Mouse (Mus musculus): ENCODE measurements at regions not wholly inside any gene's neighbourhood (a gene's known extent, or its start where the extent isn't known, plus 50 kb on each side); places are given as distances from the start of the nearest gene placed in this dataset.

- H3K9ac ChIP-seq (ENCODE audit: insufficient read depth, low read depth, low read length, poor library complexity, severe bottlenecking), result no peak overlapping the region
- H3K4me1 ChIP-seq (ENCODE audit: control insufficient read depth in 2 of 2, insufficient read depth in 2 of 2, low read length in 2 of 2, poor library complexity in 1 of 2), result no peaks in the 10 kb centered on the region
- DNase-seq (ENCODE audit: low read depth, low spot score), result no peak
- no peaks in the 10 kb centered on the region for H3K9me3 ChIP-seq (ENCODE audit: control insufficient read depth, insufficient read depth, low read depth, low read length)
- TF ChIP-seq MAFK (IDR thresholded peaks at IDR 0.05; ENCODE audit: insufficient read depth, low read depth, low read length) (no peak), ZC3H11A (IDR thresholded peaks at IDR 0.05; ENCODE audit: borderline replicate concordance, low read depth, low read length) (no peak), HCFC1 (IDR thresholded peaks at IDR 0.05; ENCODE audit: borderline replicate concordance, insufficient read depth, low read length) (no peak), ZNF384 (IDR thresholded peaks at IDR 0.05; ENCODE audit: low read depth, low read length) (no peak)
- in situ Hi-C loops (cut with MboI; ENCODE audit: low sequenced_read_pairs in 2 of 2, unreplicated experiment in 2 of 2), result no loop called here
- no peaks in the 10 kb centered on the region for H3K36me3 ChIP-seq (ENCODE audit: control insufficient read depth, insufficient read depth, low read length, poor library complexity, severe bottlenecking)
- no peak overlapping the region for H3K27ac ChIP-seq (ENCODE audit: insufficient read depth, low read depth, low read length, poor library complexity, severe bottlenecking)
- no peak overlapping the region for H3K4me3 ChIP-seq (ENCODE audit: insufficient read depth in 1 of 2, low read depth in 1 of 2, low read length in 2 of 2, poor library complexity in 1 of 2, severe bottlenecking in 1 of 2)
Observed at GRCm38 (mm10) chr13:46201029-46201599, 72.4 kb upstream of the Stmnd1 start.

GRCm38 (mm10) chr13:46193131-46193530 is 80.4 kb upstream of the Stmnd1 start:
- in situ Hi-C loops (cut with MboI; ENCODE audit: low sequenced_read_pairs in 2 of 2, unreplicated experiment in 2 of 2), result no loop called here
- TF ChIP-seq HCFC1 (IDR thresholded peaks at IDR 0.05; ENCODE audit: borderline replicate concordance, insufficient read depth, low read length), result no peak
- no peak for TF ChIP-seq ZC3H11A (IDR thresholded peaks at IDR 0.05; ENCODE audit: borderline replicate concordance, low read depth, low read length)
- no peak for TF ChIP-seq ZNF384 (IDR thresholded peaks at IDR 0.05; ENCODE audit: low read depth, low read length)
- no peak for TF ChIP-seq MAFK (IDR thresholded peaks at IDR 0.05; ENCODE audit: insufficient read depth, low read depth, low read length)

GRCm38 (mm10) chr13:46189726-46190125 is 83.8 kb upstream of the Stmnd1 start:
- no peaks in the 10 kb centered on the region for H3K4me1 ChIP-seq (ENCODE audit: control insufficient read depth in 2 of 2, insufficient read depth in 2 of 2, low read length in 2 of 2, poor library complexity in 1 of 2)
- TF ChIP-seq CHD2 (IDR thresholded peaks at IDR 0.05; ENCODE audit: low read depth, low read length) (no peak), ZNF384 (IDR thresholded peaks at IDR 0.05; ENCODE audit: low read depth, low read length) (no peak), MAFK (IDR thresholded peaks at IDR 0.05; ENCODE audit: insufficient read depth, low read depth, low read length) (no peak), HCFC1 (IDR thresholded peaks at IDR 0.05; ENCODE audit: borderline replicate concordance, insufficient read depth, low read length) (no peak), ZC3H11A (IDR thresholded peaks at IDR 0.05; ENCODE audit: borderline replicate concordance, low read depth, low read length) (no peak)
- no peaks in the 10 kb centered on the region for H3K36me3 ChIP-seq (ENCODE audit: control insufficient read depth, insufficient read depth, low read length, poor library complexity, severe bottlenecking)
- no peak overlapping the region for H3K27ac ChIP-seq (ENCODE audit: insufficient read depth, low read depth, low read length, poor library complexity, severe bottlenecking)
- in situ Hi-C loops (cut with MboI; ENCODE audit: low sequenced_read_pairs in 2 of 2, unreplicated experiment in 2 of 2), result no loop called here
- no peak for DNase-seq (ENCODE audit: low read depth, low spot score)
- no peak overlapping the region for H3K4me3 ChIP-seq (ENCODE audit: insufficient read depth in 1 of 2, low read depth in 1 of 2, low read length in 2 of 2, poor library complexity in 1 of 2, severe bottlenecking in 1 of 2)
- no peak overlapping the region for H3K9ac ChIP-seq (ENCODE audit: insufficient read depth, low read depth, low read length, poor library complexity, severe bottlenecking)
- no peaks in the 10 kb centered on the region for H3K9me3 ChIP-seq (ENCODE audit: control insufficient read depth, insufficient read depth, low read depth, low read length)

More at GRCm38 (mm10) chr13:46193131-46193530, 80.4 kb upstream of the Stmnd1 start:
- Histone ChIP-seq H3K27ac (ENCODE audit: insufficient read depth, low read depth, low read length, poor library complexity, severe bottlenecking) (no peak overlapping the region), H3K36me3 (ENCODE audit: control insufficient read depth, insufficient read depth, low read length, poor library complexity, severe bottlenecking) (no peaks in the 10 kb centered on the region), H3K9me3 (ENCODE audit: control insufficient read depth, insufficient read depth, low read depth, low read length) (no peaks in the 10 kb centered on the region), H3K9ac (ENCODE audit: insufficient read depth, low read depth, low read length, poor library complexity, severe bottlenecking) (no peak overlapping the region), H3K4me1 (ENCODE audit: control insufficient read depth in 2 of 2, insufficient read depth in 2 of 2, low read length in 2 of 2, poor library complexity in 1 of 2) (no peaks in the 10 kb centered on the region), H3K4me3 (ENCODE audit: insufficient read depth in 1 of 2, low read depth in 1 of 2, low read length in 2 of 2, poor library complexity in 1 of 2, severe bottlenecking in 1 of 2) (no peak overlapping the region)
- DNase-seq (ENCODE audit: low read depth, low spot score), result no peak

GRCm38 (mm10) chr13:46182851-46183250 is 90.7 kb upstream of the Stmnd1 start:
- in situ Hi-C loops (cut with MboI; ENCODE audit: low sequenced_read_pairs in 2 of 2, unreplicated experiment in 2 of 2), result no loop called here

More at GRCm38 (mm10) chr13:46182851-46183250, 90.7 kb upstream of the Stmnd1 start:
- Histone ChIP-seq H3K27ac (ENCODE audit: insufficient read depth, low read depth, low read length, poor library complexity, severe bottlenecking) (no peak overlapping the region), H3K9ac (ENCODE audit: insufficient read depth, low read depth, low read length, poor library complexity, severe bottlenecking) (no peak overlapping the region), H3K36me3 (ENCODE audit: control insufficient read depth, insufficient read depth, low read length, poor library complexity, severe bottlenecking) (no peaks in the 10 kb centered on the region), H3K4me3 (ENCODE audit: insufficient read depth in 1 of 2, low read depth in 1 of 2, low read length in 2 of 2, poor library complexity in 1 of 2, severe bottlenecking in 1 of 2) (no peak overlapping the region), H3K9me3 (ENCODE audit: control insufficient read depth, insufficient read depth, low read depth, low read length) (no peaks in the 10 kb centered on the region), H3K4me1 (ENCODE audit: control insufficient read depth in 2 of 2, insufficient read depth in 2 of 2, low read length in 2 of 2, poor library complexity in 1 of 2) (no peaks in the 10 kb centered on the region)
- TF ChIP-seq HCFC1 (IDR thresholded peaks at IDR 0.05; ENCODE audit: borderline replicate concordance, insufficient read depth, low read length) (no peak), ZC3H11A (IDR thresholded peaks at IDR 0.05; ENCODE audit: borderline replicate concordance, low read depth, low read length) (no peak), MAFK (IDR thresholded peaks at IDR 0.05; ENCODE audit: insufficient read depth, low read depth, low read length) (no peak), ZNF384 (IDR thresholded peaks at IDR 0.05; ENCODE audit: low read depth, low read length) (no peak), CHD2 (IDR thresholded peaks at IDR 0.05; ENCODE audit: low read depth, low read length) (no peak)
- DNase-seq (ENCODE audit: low read depth, low spot score), result no peak

All from ES-E14 (cell line).